In genomic region chrX:8096068-8096786, GRCm38 (mm10) we compare ENCODE assay signal across 8 mouse cellular contexts. TPM values are rescaled to one million over a fixed set of nuclear protein-coding genes. Genes with fewer than 3 reads are reported as not detected.
A peak's percentile ranks its signal among the peaks of the same experiment; 100 is the strongest.
DNase-seq lines count a peak whose midpoint lies in the region; ATAC-seq lines count a peak whose summit lies in the region.
"Not testable (repeated sequence)": the region's sequence is repeated elsewhere in the genome, so short reads cannot be mapped to it uniquely, and the experiment has no call there.

No protein-coding gene starts in this region.

- H3K4me3 ChIP-seq in forebrain, embryonic 16.5 days (replicated peaks; ENCODE audit: low read length) = peak overlapping the region; percentile 39
- peak overlapping the region; percentile 47 for H3K4me3 ChIP-seq in liver, embryonic 12.5 days
- peak overlapping the region; percentile 28 for H3K4me3 ChIP-seq in midbrain, embryonic 16.5 days (ENCODE audit: low read depth, low read length)

- H3K27ac ChIP-seq in forebrain, embryonic 16.5 days (ENCODE audit: low read length) = 0 out of 2 replicates have a peak overlapping the region, but pooled peaks have one; percentile 33
- 0 out of 2 replicates have a peak overlapping the region, but pooled peaks have one; percentile 17 for H3K27ac ChIP-seq in liver, embryonic 12.5 days
- H3K27ac ChIP-seq in midbrain, embryonic 16.5 days (ENCODE audit: low read length) = peak overlapping the region; percentile 50; the same call in 1 of the 2 replicates

- peak; percentile 88 for ATAC-seq in forebrain, embryonic 16.5 days
- ATAC-seq in liver, embryonic 12.5 days = peak; percentile 88
- peak; percentile 90 for ATAC-seq in midbrain, embryonic 16.5 days

- not testable (repeated sequence) for H3K9ac ChIP-seq in forebrain, embryonic 16.5 days (replicated peaks; ENCODE audit: low read depth, low read length); midbrain, embryonic 16.5 days (ENCODE audit: low read depth, low read length)
- H3K9ac ChIP-seq in liver, embryonic 12.5 days = peak overlapping the region; percentile 17; the same call in 1 of the 2 replicates

- peak; percentile 10 for DNase-seq in CD4-positive, CD25-positive, alpha-beta regulatory T cell, adult 2 months (ENCODE audit: low read depth, low spot score)
- peak; percentile 74 to 90 for DNase-seq in cerebellum, adult 18-20 months
- DNase-seq in heart, postnatal 10 days = peak; percentile 79 to 93
- peak; percentile 78 for DNase-seq in kidney, postnatal 10 days
- DNase-seq in spleen, postnatal 14 days (ENCODE audit: low spot score in 2 of 2) = peak; percentile 75 to 84

- H3K36me3 ChIP-seq in forebrain, embryonic 16.5 days (ENCODE audit: control insufficient read depth, insufficient read depth); liver, embryonic 12.5 days; midbrain, embryonic 16.5 days (ENCODE audit: control insufficient read depth, insufficient read depth, low read length): not testable (repeated sequence)

- intact Hi-C loops in heart, postnatal 10 days (cut with DNase I) = not testable (repeated sequence)

- H3K4me2 ChIP-seq in forebrain, embryonic 16.5 days (ENCODE audit: low read length) = peak overlapping the region; percentile 44
- H3K4me2 ChIP-seq in liver, embryonic 12.5 days = peak overlapping the region; percentile 56
- H3K4me2 ChIP-seq in midbrain, embryonic 16.5 days (ENCODE audit: low read length) = peak overlapping the region; percentile 39

- 19% methylated on average over 12 of the region's 48 CpGs for WGBS in forebrain, embryonic 16.5 days
- WGBS in liver, embryonic 12.5 days (ENCODE audit: insufficient replicate concordance) = 4% methylated on average over 18 of the region's 48 CpGs
- 8% methylated on average over 10 of the region's 48 CpGs for WGBS in midbrain, embryonic 16.5 days

- H3K27me3 ChIP-seq in forebrain, embryonic 16.5 days (replicated peaks; ENCODE audit: control insufficient read depth, insufficient read depth, low read length); liver, embryonic 12.5 days (replicated peaks); midbrain, embryonic 16.5 days (ENCODE audit: control insufficient read depth, insufficient read depth, low read depth, low read length): not testable (repeated sequence)

- not testable (repeated sequence) for H3K4me1 ChIP-seq in forebrain, embryonic 16.5 days (replicated peaks; ENCODE audit: control insufficient read depth, insufficient read depth, low read length); midbrain, embryonic 16.5 days (ENCODE audit: control insufficient read depth, insufficient read depth, low read length)
- peaks cover 26% of the 10 kb centered on the region for H3K4me1 ChIP-seq in liver, embryonic 12.5 days

- H3K9me3 ChIP-seq in forebrain, embryonic 16.5 days (ENCODE audit: control insufficient read depth, low read length); liver, embryonic 12.5 days (replicated peaks); midbrain, embryonic 16.5 days (replicated peaks; ENCODE audit: control insufficient read depth, low read length, poor library complexity, severe bottlenecking): not testable (repeated sequence)

RNA-seq across cellular contexts. Expression of gene Was, which starts 5.9 kb away (rescaled TPM):
- not detected in 2 replicates for polyA plus RNA-seq in forebrain, embryonic 16.5 days (2015; fragmentation: Nextera tagmentation; extraction: Ambion mirVana)
- 1 to 10 TPM; 2.3 to 3.0 TPM for total RNA-seq in heart, postnatal 10 days (2021)
- 3.2 and 3.5 TPM in 2 replicates for polyA plus RNA-seq in liver, embryonic 12.5 days (2016; fragmentation: Nextera tagmentation; extraction: Ambion mirVana)
- 0.12 and 0.19 TPM in 2 replicates for polyA plus RNA-seq in midbrain, embryonic 16.5 days (2015; fragmentation: Nextera tagmentation; extraction: Ambion mirVana)

RNA-seq across cellular contexts. Expression of gene Suv39h1, which starts 21.7 kb away (rescaled TPM):
- 48.1 and 48.6 TPM in 2 replicates for polyA plus RNA-seq in forebrain, embryonic 16.5 days (2015; fragmentation: Nextera tagmentation; extraction: Ambion mirVana)
- total RNA-seq in heart, postnatal 10 days (2021) = 1 to 10 TPM; 8.3 to 8.8 TPM
- 57.1 and 57.5 TPM in 2 replicates for polyA plus RNA-seq in liver, embryonic 12.5 days (2016; fragmentation: Nextera tagmentation; extraction: Ambion mirVana)
- polyA plus RNA-seq in midbrain, embryonic 16.5 days (2015; fragmentation: Nextera tagmentation; extraction: Ambion mirVana) = 39.1 and 44.6 TPM in 2 replicates

RNA-seq across cellular contexts. Expression of gene Wdr13, which starts 36.5 kb away (rescaled TPM):
- polyA plus RNA-seq in forebrain, embryonic 16.5 days (2015; fragmentation: Nextera tagmentation; extraction: Ambion mirVana) = 58.0 and 68.5 TPM in 2 replicates
- 10 to 100 TPM; 79.1 to 79.3 TPM for total RNA-seq in heart, postnatal 10 days (2021)
- 9.4 and 9.9 TPM in 2 replicates for polyA plus RNA-seq in liver, embryonic 12.5 days (2016; fragmentation: Nextera tagmentation; extraction: Ambion mirVana)
- 70.5 and 72.8 TPM in 2 replicates for polyA plus RNA-seq in midbrain, embryonic 16.5 days (2015; fragmentation: Nextera tagmentation; extraction: Ambion mirVana)

RNA-seq across cellular contexts. Expression of gene Rbm3, which starts 49.5 kb away (rescaled TPM):
- 357 and 393 TPM in 2 replicates for polyA plus RNA-seq in forebrain, embryonic 16.5 days (2015; fragmentation: Nextera tagmentation; extraction: Ambion mirVana)
- total RNA-seq in heart, postnatal 10 days (2021) = 100 to 1,000 TPM; 341 to 398 TPM
- 351 and 363 TPM in 2 replicates for polyA plus RNA-seq in liver, embryonic 12.5 days (2016; fragmentation: Nextera tagmentation; extraction: Ambion mirVana)
- polyA plus RNA-seq in midbrain, embryonic 16.5 days (2015; fragmentation: Nextera tagmentation; extraction: Ambion mirVana) = 286 and 306 TPM in 2 replicates

Comparison
In these comparisons a context has a peak if more than half of its experiments do, and no peak if none do; other contexts are left out.
1. Peak in every context shown above with its lines: DNase-seq, ATAC-seq, H3K4me3 ChIP-seq and H3K27ac ChIP-seq.
2. DNase-seq: peak in every context shown above with its lines; median percentile 86 in heart, postnatal 10 days; 82 in cerebellum, adult 18-20 months; 80 in spleen, postnatal 14 days; 78 in kidney, postnatal 10 days; 10 in CD4-positive, CD25-positive, alpha-beta regulatory T cell, adult 2 months.